Mouse (Mus musculus) hematopoietic multipotent progenitor cell, adult 10-12 weeks (in vitro differentiated cells): ENCODE results near the gene Sdccag8. TPM values are rescaled to one million over a fixed set of nuclear protein-coding genes. Genes with fewer than 3 reads are reported as not detected.

Source experiments
- polyA plus RNA-seq: library from polyadenylated mRNA; stranded (reverse); fragments of >175 nt; gene quantifications from 2 replicates; pipeline ENCODE4 v1.2.3, GENCODE M21; 2012; ENCODE audit warnings: low replicate concordance

Sdccag8 gene
- 2.8 and 4.1 TPM in 2 replicates for polyA plus RNA-seq

GRCm38 (mm10) chr1:176814591-176815062, at the start of gene Sdccag8:
Gene Sdccag8, plus strand, starts transcription at chr1:176814660.

GRCm38 (mm10) chr1:176814036-176814420, 432 bp upstream of the Sdccag8 start, which contains the start of gene Cep170:
Gene Cep170, minus strand, starts transcription at chr1:176814067.

Other genes starting within 250 kb of the Sdccag8 start
- 3.3 and 4.1 TPM in 2 replicates for gene Cep170, start 593 bp upstream of the Sdccag8 start, polyA plus RNA-seq